Mouse (Mus musculus) macrophage (primary cell): ENCODE results near the gene Lrch3. TPM values are rescaled to one million over a fixed set of nuclear protein-coding genes. Genes with fewer than 3 reads are reported as not detected.

Experiments
- H3K27ac ChIP-seq: fragments of 350-480 bp; formaldehyde crosslinking; 2 replicates; pipeline ENCODE4 v1.9.0; 2021
- H3K36me3 ChIP-seq: fragments of 350-480 bp; formaldehyde crosslinking; 2 replicates; pipeline ENCODE4 v1.9.0; 2021; ENCODE audit errors: inconsistent target
- H3K4me3 ChIP-seq: fragments of 350-480 bp; formaldehyde crosslinking; 2 replicates; pipeline ENCODE4 v1.9.0; 2021; ENCODE audit errors: inconsistent target
- H3K79me2 ChIP-seq: fragments of 350-480 bp; formaldehyde crosslinking; 2 replicates; pipeline ENCODE4 v1.9.0; 2021; ENCODE audit errors: inconsistent target
- WGBS: methylation state at CpG from one replicate; pipeline ENCODE4 v1.1.7; 2026; ENCODE audit warnings: inconsistent platforms; ENCODE audit not compliant: missing documents; 5-methylcytosine and 5-hydroxymethylcytosine counted together
- polyA plus RNA-seq: library from polyadenylated mRNA; stranded (reverse); fragments of 250-400 nt; gene quantifications from 3 replicates; pipeline ENCODE4 v1.2.4, GENCODE M21; 2018; ENCODE audit warnings: inconsistent platforms

Lrch3 gene
- polyA plus RNA-seq, 1 experiment from 2014 or later: 24.7 TPM

DNA sequence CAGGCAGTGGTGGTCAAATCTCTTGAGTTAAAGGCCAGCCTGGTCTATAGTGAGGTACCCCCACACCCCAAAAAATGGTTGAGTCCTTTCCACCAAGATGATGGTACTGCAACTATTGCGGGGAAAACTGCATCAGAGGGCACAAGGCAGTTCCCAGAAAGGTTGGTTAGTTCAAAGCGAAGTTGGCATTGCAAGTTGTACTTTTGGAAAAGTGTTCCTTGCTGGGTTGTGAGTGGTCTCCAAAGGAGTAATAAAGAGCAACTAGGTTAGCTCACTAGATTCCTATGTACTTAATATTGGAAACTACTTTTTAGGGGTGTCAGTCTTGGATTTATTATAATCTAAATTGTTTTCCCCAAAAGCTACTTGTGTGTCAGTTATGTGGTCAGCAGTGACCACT, 147.0 kb downstream of the Lrch3 start:
- peaks cover 30% of the 10 kb centered on the region for H3K36me3 ChIP-seq
- H3K79me2 ChIP-seq: peaks cover 32% of the 10 kb centered on the region
- no peak overlapping the region for H3K4me3 ChIP-seq
- 95% methylated on average over 2 of the region's 2 CpGs for WGBS
- no peak overlapping the region for H3K27ac ChIP-seq

DNA sequence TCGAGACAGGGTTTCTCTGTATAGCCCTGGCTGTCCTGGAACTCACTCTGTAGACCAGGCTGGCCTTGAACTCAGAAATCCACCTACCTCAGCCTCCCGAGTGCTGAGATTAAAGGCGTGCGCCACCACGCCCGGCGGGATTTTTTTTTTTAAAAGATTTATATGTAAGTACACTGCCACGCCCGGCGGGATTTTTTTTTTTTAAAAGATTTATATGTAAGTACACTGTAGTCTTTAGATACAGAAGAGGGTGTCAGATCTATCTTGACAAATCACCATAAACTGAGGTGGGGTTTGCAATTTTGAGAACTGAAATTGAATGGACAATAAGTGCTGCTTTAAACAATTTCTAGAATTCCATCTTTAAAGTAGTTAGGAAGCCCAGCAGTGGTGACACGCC, 147.5 kb downstream of the Lrch3 start:
- no peak overlapping the region for H3K27ac ChIP-seq
- peaks cover 30% of the 10 kb centered on the region for H3K36me3 ChIP-seq
- WGBS: 70% methylated on average over 8 of the region's 11 CpGs
- H3K4me3 ChIP-seq: peak overlapping the region; percentile 10; the same call in 1 of the 2 replicates
- H3K79me2 ChIP-seq: peaks cover 31% of the 10 kb centered on the region

DNA sequence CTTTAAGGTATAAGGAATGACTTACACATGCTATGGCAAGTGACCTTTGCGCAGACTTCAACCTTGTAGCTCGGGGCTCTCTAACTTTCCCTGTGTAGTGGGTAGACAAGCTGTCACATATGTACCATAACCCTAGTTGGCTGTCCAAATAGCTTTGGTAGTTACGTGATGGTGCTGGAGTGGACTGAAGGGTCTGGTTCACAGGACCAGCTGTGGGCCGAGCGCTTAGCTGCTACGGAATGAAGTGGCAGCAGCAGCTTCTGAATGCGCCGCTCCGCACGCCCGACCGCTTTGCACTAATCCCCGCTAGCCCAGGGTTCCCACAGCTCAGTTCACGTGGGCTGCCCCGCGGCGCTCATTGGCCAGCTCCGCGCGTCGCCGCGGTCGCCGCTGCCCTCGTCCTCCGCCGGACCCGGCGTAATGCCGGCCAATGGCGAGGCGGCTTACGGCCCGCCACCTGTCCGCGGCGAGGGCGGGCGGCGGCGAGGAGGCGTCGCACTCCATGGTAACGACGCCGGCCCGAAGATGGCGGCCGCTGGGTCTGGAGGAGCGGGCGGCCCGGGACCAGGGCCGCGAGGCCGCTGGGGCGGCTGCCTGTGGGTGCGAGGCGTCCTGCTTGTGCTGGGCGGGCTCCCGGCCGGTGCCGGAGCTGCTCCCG, 148.3 kb downstream of the Lrch3 start, which contains the start of gene Lmln:
Gene Lmln, plus strand, starts transcription at position 498 of the 658 bp plus-strand sequence.
- peak within 1 kb of the TSS; percentile 39 for H3K4me3 ChIP-seq
- WGBS: under 1% methylated on average over 62 of the region's 64 CpGs
- H3K79me2 ChIP-seq: peaks cover 23% of the 10 kb centered on the region
- H3K27ac ChIP-seq: no peak within 1 kb of the TSS
- peaks cover 30% of the 10 kb centered on the region for H3K36me3 ChIP-seq

GRCm38 (mm10) chr16:33062682-33063131, 148.8 kb downstream of the Lrch3 start:
- peaks cover 29% of the 10 kb centered on the region for H3K36me3 ChIP-seq
- no peak overlapping the region for H3K27ac ChIP-seq
- peak overlapping the region; percentile 39 for H3K4me3 ChIP-seq
- peaks cover 18% of the 10 kb centered on the region for H3K79me2 ChIP-seq
- WGBS: 2% methylated on average over 35 of the region's 35 CpGs

DNA sequence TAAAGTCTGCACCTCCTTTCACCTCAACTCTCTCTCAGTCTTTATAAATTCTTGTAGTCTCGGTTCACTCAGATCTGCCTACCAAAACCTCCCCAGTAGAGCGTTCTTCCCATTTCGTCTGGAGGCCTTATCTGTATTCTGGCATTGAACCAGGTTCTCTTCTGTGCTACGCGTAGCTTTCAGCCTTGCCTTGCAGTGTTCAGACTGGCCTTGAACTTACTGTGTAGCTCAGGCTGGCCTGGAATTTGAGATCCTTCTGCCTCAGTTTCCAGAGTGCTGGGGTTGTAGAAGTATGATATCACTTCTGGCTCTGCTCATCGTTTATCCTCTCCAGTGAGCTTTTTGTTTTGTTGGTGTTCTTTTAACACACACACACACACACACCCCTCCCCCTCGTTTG, 149.4 kb downstream of the Lrch3 start:
- 23% methylated on average over 6 of the region's 7 CpGs for WGBS
- peak overlapping the region; percentile 39 for H3K4me3 ChIP-seq
- H3K27ac ChIP-seq: no peak overlapping the region
- H3K79me2 ChIP-seq: peaks cover 12% of the 10 kb centered on the region
- H3K36me3 ChIP-seq: peaks cover 24% of the 10 kb centered on the region

GRCm38 (mm10) chr16:33064636-33065035, 150.7 kb downstream of the Lrch3 start:
- no peak overlapping the region for H3K27ac ChIP-seq
- H3K79me2 ChIP-seq: no peaks in the 10 kb centered on the region
- H3K4me3 ChIP-seq: no peak overlapping the region
- peaks cover 10% of the 10 kb centered on the region; the same call in 1 of the 2 replicates for H3K36me3 ChIP-seq
- 90% methylated on average over 9 of the region's 9 CpGs for WGBS

Other genes with a start within 250 kb of the Lrch3 start
- not detected in 3 replicates for gene Muc4, start 178.2 kb upstream of the Lrch3 start, polyA plus RNA-seq
- gene Muc20, start 116.7 kb upstream of the Lrch3 start, polyA plus RNA-seq: not detected in 3 replicates
- not detected in 3 replicates for gene Smbd1, start 103.6 kb upstream of the Lrch3 start, polyA plus RNA-seq
- gene Fyttd1, start 36.6 kb upstream of the Lrch3 start, polyA plus RNA-seq: 25.9 to 31.3 TPM (median 28.1 TPM) in 3 replicates
- gene Rubcn, start 36.3 kb upstream of the Lrch3 start, polyA plus RNA-seq: 18.4 to 30.2 TPM (median 22.9 TPM) in 3 replicates
- 0.40 to 0.43 TPM (median 0.42 TPM) in 3 replicates for gene Iqcg, start 142.1 kb downstream of the Lrch3 start, polyA plus RNA-seq
- 621 to 1,326 TPM (median 1,292 TPM) in 3 replicates for gene Rpl35a, start 142.4 kb downstream of the Lrch3 start, polyA plus RNA-seq
- 1.7 to 3.2 TPM (median 1.9 TPM) in 3 replicates for gene Lmln, start 148.4 kb downstream of the Lrch3 start, polyA plus RNA-seq